Mouse (Mus musculus): ENCODE measurements at regions not wholly inside any gene's neighbourhood (a gene's known extent, or its start where the extent isn't known, plus 50 kb on each side); places are given as distances from the start of the nearest gene placed in this dataset.

GRCm38 (mm10) chr15:88247974-88248625 is 352.0 kb upstream of the Zdhhc25 start:
- WGBS = 24% methylated on average over 14 of the region's 14 CpGs
- Histone ChIP-seq H3K9me3 (ENCODE audit: control insufficient read depth) (no peaks in the 10 kb centered on the region), H3K4me3 (ENCODE audit: low read depth, low read length) (no peak overlapping the region), H3K4me1 (replicated peaks; ENCODE audit: control insufficient read depth, insufficient read depth, low read length) (no peaks in the 10 kb centered on the region), H3K27me3 (replicated peaks; ENCODE audit: control insufficient read depth, insufficient read depth, low read length) (no peaks in the 10 kb centered on the region), H3K36me3 (ENCODE audit: control insufficient read depth, insufficient read depth) (no peaks in the 10 kb centered on the region), H3K27ac (ENCODE audit: low read depth, low read length) (no peak overlapping the region), H3K4me2 (replicated peaks; ENCODE audit: low read depth) (no peak overlapping the region), H3K9ac (ENCODE audit: low read depth, low read length) (no peak overlapping the region)
- ATAC-seq = no peak
- TF ChIP-seq CTCF (IDR thresholded peaks at IDR 0.05; ENCODE audit: low read depth) = peak; percentile 91

- ATAC-seq = no peak
- WGBS = 53% methylated on average over 16 of the region's 16 CpGs
- Histone ChIP-seq H3K4me1 (replicated peaks; ENCODE audit: control insufficient read depth, insufficient read depth, low read length) (no peaks in the 10 kb centered on the region), H3K4me3 (ENCODE audit: low read depth, low read length) (no peak overlapping the region), H3K27me3 (replicated peaks; ENCODE audit: control insufficient read depth, insufficient read depth, low read length) (no peaks in the 10 kb centered on the region), H3K9ac (ENCODE audit: low read depth, low read length) (no peak overlapping the region), H3K36me3 (ENCODE audit: control insufficient read depth, insufficient read depth) (no peaks in the 10 kb centered on the region), H3K9me3 (ENCODE audit: control insufficient read depth) (no peaks in the 10 kb centered on the region), H3K4me2 (replicated peaks; ENCODE audit: low read depth) (no peak overlapping the region), H3K27ac (ENCODE audit: low read depth, low read length) (no peak overlapping the region)
- no peak for TF ChIP-seq CTCF (IDR thresholded peaks at IDR 0.05; ENCODE audit: low read depth)
These were observed 312.1 kb upstream of the Zdhhc25 start for GRCm38 (mm10) chr15:88288051-88288450.

- H3K4me1 ChIP-seq (replicated peaks; ENCODE audit: control insufficient read depth, insufficient read depth, low read length) = no peaks in the 10 kb centered on the region
- no peaks in the 10 kb centered on the region for H3K9me3 ChIP-seq (ENCODE audit: control insufficient read depth)
- no peak overlapping the region for H3K4me2 ChIP-seq (replicated peaks; ENCODE audit: low read depth)
- no peak for ATAC-seq
- H3K4me3 ChIP-seq (ENCODE audit: low read depth, low read length) = no peak overlapping the region
- H3K9ac ChIP-seq (ENCODE audit: low read depth, low read length) = no peak overlapping the region
- WGBS = 50% methylated on average over 3 of the region's 3 CpGs
- H3K27me3 ChIP-seq (replicated peaks; ENCODE audit: control insufficient read depth, insufficient read depth, low read length) = no peaks in the 10 kb centered on the region
- H3K27ac ChIP-seq (ENCODE audit: low read depth, low read length) = no peak overlapping the region
- no peaks in the 10 kb centered on the region for H3K36me3 ChIP-seq (ENCODE audit: control insufficient read depth, insufficient read depth)
- TF ChIP-seq CTCF (IDR thresholded peaks at IDR 0.05; ENCODE audit: low read depth) = no peak
These were observed 311.4 kb upstream of the Zdhhc25 start for GRCm38 (mm10) chr15:88288696-88289095.

DNA sequence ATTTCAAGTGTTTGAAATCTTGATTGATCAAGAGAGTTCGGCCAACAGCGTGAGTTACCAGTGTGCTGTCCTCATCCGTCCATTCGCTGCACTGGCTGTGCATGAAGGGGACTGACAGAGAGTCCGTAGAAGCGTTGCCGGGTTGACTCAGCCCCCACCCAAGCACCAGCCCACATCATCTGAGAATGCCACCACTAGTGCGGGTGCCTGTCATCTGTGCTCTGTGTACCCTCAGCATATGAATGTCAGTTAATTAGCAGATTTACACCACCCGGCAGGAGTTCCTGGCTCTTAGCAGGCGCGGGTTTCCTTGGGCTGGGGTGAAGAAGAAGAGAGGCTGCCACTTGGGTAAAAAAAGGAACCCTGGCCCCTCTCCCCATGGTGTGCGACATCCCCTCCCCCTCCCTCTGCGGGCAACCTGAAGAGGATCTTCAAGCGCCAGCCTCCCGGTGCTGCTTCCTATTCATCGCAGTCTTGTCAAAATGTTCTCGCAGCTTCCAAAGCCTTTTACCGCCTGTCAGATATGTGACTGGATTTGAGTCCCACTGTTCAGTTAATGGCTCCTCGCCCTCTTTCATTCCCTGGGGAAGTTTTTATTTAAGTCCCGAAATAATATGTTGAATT is 309.2 kb upstream of the Zdhhc25 start:
- H3K4me2 ChIP-seq (replicated peaks; ENCODE audit: low read depth) = no peak overlapping the region
- TF ChIP-seq CTCF (IDR thresholded peaks at IDR 0.05; ENCODE audit: low read depth) = no peak
- 26% methylated on average over 20 of the region's 20 CpGs for WGBS

DNA sequence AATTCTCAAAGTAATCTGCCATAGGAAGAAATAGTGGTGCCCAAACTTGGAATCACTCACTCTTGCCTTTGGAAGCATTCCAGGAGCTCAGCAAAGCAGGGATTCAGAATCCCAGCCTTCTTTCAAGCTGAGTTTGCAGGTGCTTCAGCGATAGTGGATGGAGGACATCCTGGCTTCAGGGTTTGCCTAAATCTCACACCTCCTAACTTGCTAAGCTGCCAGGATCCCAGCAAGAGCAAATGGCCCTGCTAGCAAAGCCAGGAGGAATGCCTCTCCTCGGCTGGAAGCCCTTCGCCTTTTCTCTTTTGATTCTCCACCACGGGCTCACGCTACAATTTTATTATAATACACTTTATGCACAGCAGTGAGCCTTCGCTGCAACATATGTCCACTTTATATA is 301.0 kb upstream of the Zdhhc25 start:
- no peak for TF ChIP-seq CTCF (IDR thresholded peaks at IDR 0.05; ENCODE audit: low read depth)
- WGBS = 53% methylated on average over 6 of the region's 6 CpGs
- H3K9ac ChIP-seq (ENCODE audit: low read depth, low read length) = no peak overlapping the region
- H3K27me3 ChIP-seq (replicated peaks; ENCODE audit: control insufficient read depth, insufficient read depth, low read length) = no peaks in the 10 kb centered on the region
- H3K4me3 ChIP-seq (ENCODE audit: low read depth, low read length) = no peak overlapping the region
- no peak overlapping the region for H3K27ac ChIP-seq (ENCODE audit: low read depth, low read length)
- H3K36me3 ChIP-seq (ENCODE audit: control insufficient read depth, insufficient read depth) = no peaks in the 10 kb centered on the region
- H3K9me3 ChIP-seq (ENCODE audit: control insufficient read depth) = no peaks in the 10 kb centered on the region
- no peak for ATAC-seq
- H3K4me1 ChIP-seq (replicated peaks; ENCODE audit: control insufficient read depth, insufficient read depth, low read length) = no peaks in the 10 kb centered on the region
- no peak overlapping the region for H3K4me2 ChIP-seq (replicated peaks; ENCODE audit: low read depth)

More for the DNA sequence above, 309.2 kb upstream of the Zdhhc25 start:
- Histone ChIP-seq H3K27me3 (replicated peaks; ENCODE audit: control insufficient read depth, insufficient read depth, low read length) (no peaks in the 10 kb centered on the region), H3K4me1 (replicated peaks; ENCODE audit: control insufficient read depth, insufficient read depth, low read length) (no peaks in the 10 kb centered on the region), H3K36me3 (ENCODE audit: control insufficient read depth, insufficient read depth) (no peaks in the 10 kb centered on the region), H3K9me3 (ENCODE audit: control insufficient read depth) (no peaks in the 10 kb centered on the region), H3K4me3 (ENCODE audit: low read depth, low read length) (no peak overlapping the region), H3K27ac (ENCODE audit: low read depth, low read length) (no peak overlapping the region), H3K9ac (ENCODE audit: low read depth, low read length) (no peak overlapping the region)
- ATAC-seq = no peak

GRCm38 (mm10) chr15:88311158-88311557 is 288.9 kb upstream of the Zdhhc25 start:
- no peak overlapping the region for H3K4me2 ChIP-seq (replicated peaks; ENCODE audit: low read depth)
- H3K36me3 ChIP-seq (ENCODE audit: control insufficient read depth, insufficient read depth) = no peaks in the 10 kb centered on the region
- H3K27me3 ChIP-seq (replicated peaks; ENCODE audit: control insufficient read depth, insufficient read depth, low read length) = no peaks in the 10 kb centered on the region
- H3K9ac ChIP-seq (ENCODE audit: low read depth, low read length) = no peak overlapping the region
- no peak for TF ChIP-seq CTCF (IDR thresholded peaks at IDR 0.05; ENCODE audit: low read depth)
- no peaks in the 10 kb centered on the region for H3K4me1 ChIP-seq (replicated peaks; ENCODE audit: control insufficient read depth, insufficient read depth, low read length)
- no peaks in the 10 kb centered on the region for H3K9me3 ChIP-seq (ENCODE audit: control insufficient read depth)
- ATAC-seq = no peak
- H3K4me3 ChIP-seq (ENCODE audit: low read depth, low read length) = no peak overlapping the region
- 75% methylated on average over 8 of the region's 8 CpGs for WGBS
- no peak overlapping the region for H3K27ac ChIP-seq (ENCODE audit: low read depth, low read length)

All from intestine, postnatal 0 days (tissue).